Mouse (Mus musculus) heart, embryonic 11.5 days (tissue): ENCODE measurements around the gene Ptpra. TPM values are rescaled to one million over a fixed set of nuclear protein-coding genes. Genes with fewer than 3 reads are reported as not detected.

Source experiments
- ATAC-seq: fragments of 200-750 bp; cut with Nextera tagmentation; replicated peaks from 2 replicates; pipeline ENCODE4 v1.8.0; 2017; ENCODE audit warnings: moderate library complexity; ENCODE audit not compliant: insufficient number of reproducible peaks, low FRiP score, low TSS enrichment
- H3K27ac ChIP-seq: fragments of 300-500 bp; sonication (generic); 2 replicates; pipeline ENCODE4 v1.5.1; 2014; ENCODE audit warnings: mild to moderate bottlenecking, low read depth, low read length
- H3K27me3 ChIP-seq: fragments of 300-500 bp; sonication (generic); 2 replicates; pipeline ENCODE4 v1.6.1; 2014; ENCODE audit warnings: mild to moderate bottlenecking, low read length, mixed read lengths; ENCODE audit not compliant: control insufficient read depth, insufficient read depth
- H3K36me3 ChIP-seq: fragments of 300-500 bp; sonication (generic); 2 replicates; pipeline ENCODE4 v1.6.1; 2014; ENCODE audit warnings: mild to moderate bottlenecking, low read length, moderate library complexity, mixed read lengths; ENCODE audit not compliant: control insufficient read depth, insufficient read depth
- H3K4me1 ChIP-seq: fragments of 300-500 bp; sonication (generic); 2 replicates; pipeline ENCODE4 v1.6.1; 2014; ENCODE audit warnings: low read length; ENCODE audit not compliant: control insufficient read depth, insufficient read depth
- H3K4me2 ChIP-seq: fragments of 300-500 bp; sonication (generic); 2 replicates; pipeline ENCODE4 v1.6.1; 2014; ENCODE audit warnings: mild to moderate bottlenecking, moderate library complexity
- H3K4me3 ChIP-seq: fragments of 300-500 bp; sonication (generic); 2 replicates; pipeline ENCODE4 v1.5.1; 2014; ENCODE audit warnings: low read depth, low read length
- H3K9ac ChIP-seq: fragments of 300-500 bp; sonication (generic); 2 replicates; pipeline ENCODE4 v1.6.1; 2014; ENCODE audit warnings: mild to moderate bottlenecking, low read depth, low read length, moderate library complexity
- H3K9me3 ChIP-seq: fragments of 300-500 bp; sonication (generic); replicated peaks from 2 replicates; pipeline ENCODE4 v1.6.1; 2016; ENCODE audit warnings: low read length; ENCODE audit not compliant: control insufficient read depth
- WGBS: fragments of 180-500 bp; shearing (Covaris S2); extraction: QIAGEN DNeasy Blood & Tissue Kit; methylation state at CpG from one replicate; pipeline ENCODE4 v1.1.7; 2014; ENCODE audit not compliant: insufficient replicate concordance; 5-methylcytosine and 5-hydroxymethylcytosine counted together
- polyA plus RNA-seq: library from polyadenylated mRNA; unstranded; fragments of >200 nt; fragmentation: Nextera tagmentation; extraction: Ambion mirVana; gene quantifications from 2 replicates; pipeline ENCODE4 v1.2.1, GENCODE M21; 2014

Gene Ptpra
- polyA plus RNA-seq, 1 experiment from 2014 or later = 72.9 TPM

DNA sequence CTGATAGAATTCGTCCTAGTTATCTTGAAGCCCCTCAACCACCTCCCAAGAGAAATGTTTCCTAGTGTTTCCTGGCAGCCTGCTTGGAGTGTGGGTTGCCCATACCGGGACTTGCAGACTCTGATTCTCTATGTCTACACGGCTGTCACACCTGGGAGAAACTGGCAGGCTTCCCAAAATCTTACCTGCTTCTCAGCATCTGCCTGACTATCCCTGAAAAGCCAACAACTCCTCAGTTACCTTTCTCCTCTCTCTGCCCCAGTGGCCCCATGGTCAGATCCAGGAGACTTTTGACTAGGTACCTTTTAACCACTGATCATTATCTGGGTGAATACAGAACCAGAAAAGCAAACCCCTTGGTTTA, 1.6 kb downstream of the Ptpra start:
- WGBS = 55% methylated on average over 3 of the region's 3 CpGs
- Histone ChIP-seq H3K27me3 (no peaks in the 10 kb centered on the region), H3K9ac (no peak overlapping the region), H3K9me3 (no peaks in the 10 kb centered on the region), H3K27ac (no peak overlapping the region), H3K36me3 (no peaks in the 10 kb centered on the region), H3K4me1 (peaks cover 26% of the 10 kb centered on the region), H3K4me3 (peak overlapping the region; percentile 89; the same call in 1 of the 2 replicates), H3K4me2 (peak overlapping the region; percentile 90)
- ATAC-seq = no peak

DNA sequence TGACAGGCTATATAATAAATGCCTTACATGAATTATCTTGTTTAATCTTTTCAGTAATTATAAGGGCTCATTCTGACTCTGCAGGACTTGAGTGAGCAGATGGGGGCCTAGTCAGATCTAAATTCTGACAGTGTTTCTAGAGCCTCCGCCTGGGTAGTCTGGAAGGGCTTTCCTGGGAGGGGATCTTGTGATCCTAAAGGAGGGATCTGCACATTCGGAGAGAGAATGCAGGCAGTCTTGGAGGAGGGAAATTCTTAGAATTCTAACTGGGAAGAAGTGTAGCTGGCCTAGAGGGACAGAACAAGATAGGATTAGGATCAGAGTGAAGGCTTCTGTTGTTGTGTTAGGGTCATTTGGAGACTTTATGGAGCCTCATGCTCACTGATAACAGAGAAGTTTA, 2.2 kb downstream of the Ptpra start:
- Histone ChIP-seq H3K4me3 (no peak overlapping the region), H3K27me3 (no peaks in the 10 kb centered on the region), H3K27ac (no peak overlapping the region), H3K36me3 (no peaks in the 10 kb centered on the region), H3K9ac (no peak overlapping the region), H3K9me3 (no peaks in the 10 kb centered on the region), H3K4me1 (peaks cover 26% of the 10 kb centered on the region), H3K4me2 (no peak overlapping the region)
- no peak for ATAC-seq
- 31% methylated on average over 2 of the region's 2 CpGs for WGBS

DNA sequence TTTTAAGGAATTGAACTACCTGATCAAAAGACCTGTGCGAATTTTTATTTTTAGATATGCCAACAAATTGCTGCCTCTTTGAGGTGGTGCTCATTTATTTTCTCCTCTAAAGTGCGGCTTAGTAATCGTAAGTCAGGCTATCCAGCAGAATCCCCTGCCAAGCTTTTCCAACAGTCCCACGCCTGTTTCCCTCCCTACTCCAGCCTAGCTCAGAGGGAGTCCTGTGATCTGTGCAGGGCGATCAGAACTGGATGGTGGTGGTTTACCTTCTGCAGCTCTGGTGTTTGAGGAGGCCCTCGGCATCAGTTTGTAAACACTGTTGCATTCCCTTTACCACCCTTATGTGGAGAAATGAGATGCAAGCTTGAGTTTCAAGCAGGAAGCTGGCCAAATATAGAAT, 3.3 kb downstream of the Ptpra start:
- Histone ChIP-seq H3K9ac (no peak overlapping the region), H3K27ac (no peak overlapping the region), H3K36me3 (no peaks in the 10 kb centered on the region), H3K27me3 (no peaks in the 10 kb centered on the region), H3K4me3 (no peak overlapping the region), H3K4me1 (peaks cover 26% of the 10 kb centered on the region), H3K9me3 (no peaks in the 10 kb centered on the region), H3K4me2 (no peak overlapping the region)
- 71% methylated on average over 6 of the region's 6 CpGs for WGBS
- no peak for ATAC-seq

DNA sequence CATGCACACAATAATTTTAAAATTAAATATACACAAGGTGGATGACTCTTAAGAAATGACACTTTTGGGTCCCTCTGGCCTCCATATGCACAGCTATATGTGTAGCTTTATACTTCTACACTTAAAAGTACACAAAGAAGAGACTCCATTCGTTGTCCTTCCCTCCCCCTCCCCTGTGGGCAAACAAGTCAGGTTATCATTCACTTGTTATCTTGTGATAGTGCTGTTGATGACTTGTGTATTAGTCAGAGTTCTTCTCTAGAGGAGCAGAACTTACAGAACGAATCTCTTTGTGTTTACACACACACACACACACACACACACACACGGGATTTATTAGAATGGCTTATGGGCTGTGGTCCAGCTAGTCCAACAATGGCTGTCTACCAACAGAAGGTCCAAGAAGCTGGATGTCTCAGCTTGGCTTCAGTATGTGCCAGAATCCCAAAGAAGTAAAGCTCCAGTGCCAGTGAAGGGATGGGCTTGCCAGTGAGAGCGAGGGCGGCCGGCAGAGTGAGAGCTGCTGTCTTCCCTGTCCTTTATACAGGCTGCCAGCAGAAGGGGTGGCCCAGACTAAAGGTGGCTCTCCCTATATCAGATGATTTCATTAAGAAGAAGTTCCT, 4.8 kb downstream of the Ptpra start:
- no peaks in the 10 kb centered on the region for H3K36me3 ChIP-seq
- peaks cover 22% of the 10 kb centered on the region for H3K4me1 ChIP-seq
- no peaks in the 10 kb centered on the region for H3K9me3 ChIP-seq
- H3K27ac ChIP-seq = no peak overlapping the region
- no peak overlapping the region for H3K4me2 ChIP-seq
- 69% methylated on average over 6 of the region's 6 CpGs for WGBS
- no peak overlapping the region for H3K4me3 ChIP-seq
- ATAC-seq = no peak
- H3K27me3 ChIP-seq = no peaks in the 10 kb centered on the region
- no peak overlapping the region for H3K9ac ChIP-seq

DNA sequence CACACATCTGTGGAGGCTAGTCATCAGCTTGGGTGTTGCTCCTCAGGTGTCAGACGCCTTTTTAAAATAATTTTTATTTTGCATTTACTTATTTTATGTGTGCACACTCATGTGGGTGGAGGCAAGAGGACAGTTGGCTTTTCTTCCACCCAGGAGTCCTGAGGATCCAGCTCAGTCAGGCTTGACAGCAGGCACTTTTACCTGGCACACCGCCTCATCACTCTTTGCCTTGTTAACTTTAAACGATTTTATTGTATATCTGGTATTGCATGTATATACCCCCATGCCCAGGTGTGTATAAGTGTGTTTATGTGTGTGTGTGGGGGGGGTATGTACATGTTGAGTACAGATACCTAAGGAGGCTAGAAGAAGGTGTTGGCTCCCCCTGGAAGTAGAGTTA, 7.8 kb downstream of the Ptpra start:
- Histone ChIP-seq H3K27me3 (no peaks in the 10 kb centered on the region), H3K9ac (no peak overlapping the region), H3K4me3 (no peak overlapping the region), H3K36me3 (no peaks in the 10 kb centered on the region), H3K4me1 (0 out of 2 replicates have a peak, but pooled peaks cover 3% of the 10 kb centered on the region), H3K4me2 (no peak overlapping the region), H3K9me3 (no peaks in the 10 kb centered on the region), H3K27ac (no peak overlapping the region)
- WGBS = 78% methylated on average over 3 of the region's 3 CpGs
- no peak for ATAC-seq

DNA sequence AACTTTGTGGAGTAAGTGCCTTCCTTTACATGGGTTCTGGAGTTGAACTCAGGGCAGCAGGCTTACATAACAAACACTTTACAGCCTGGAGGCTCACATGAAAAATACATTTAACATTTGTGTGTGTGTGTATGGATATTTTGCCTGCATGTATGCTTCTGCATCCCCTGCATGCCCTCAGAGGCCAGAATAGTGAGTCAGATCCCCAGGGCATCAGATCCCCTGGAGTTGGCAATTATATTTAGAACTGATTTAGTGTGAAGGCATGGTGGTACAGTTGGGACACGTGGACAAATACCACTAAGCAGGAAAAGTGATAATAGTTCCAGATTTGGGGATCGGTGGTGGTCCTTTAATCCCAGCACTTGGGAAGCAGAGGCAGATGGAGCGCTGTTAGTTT, 9.5 kb downstream of the Ptpra start:
- no peak overlapping the region for H3K4me2 ChIP-seq
- 67% methylated on average over 3 of the region's 3 CpGs for WGBS
- H3K9ac ChIP-seq = no peak overlapping the region
- ATAC-seq = no peak
- no peak overlapping the region for H3K4me3 ChIP-seq
- peaks cover 2% of the 10 kb centered on the region; the same call in 1 of the 2 replicates for H3K36me3 ChIP-seq
- 0 out of 2 replicates have a peak, but pooled peaks cover 1% of the 10 kb centered on the region for H3K4me1 ChIP-seq
- H3K9me3 ChIP-seq = no peaks in the 10 kb centered on the region
- no peaks in the 10 kb centered on the region for H3K27me3 ChIP-seq
- no peak overlapping the region for H3K27ac ChIP-seq

DNA sequence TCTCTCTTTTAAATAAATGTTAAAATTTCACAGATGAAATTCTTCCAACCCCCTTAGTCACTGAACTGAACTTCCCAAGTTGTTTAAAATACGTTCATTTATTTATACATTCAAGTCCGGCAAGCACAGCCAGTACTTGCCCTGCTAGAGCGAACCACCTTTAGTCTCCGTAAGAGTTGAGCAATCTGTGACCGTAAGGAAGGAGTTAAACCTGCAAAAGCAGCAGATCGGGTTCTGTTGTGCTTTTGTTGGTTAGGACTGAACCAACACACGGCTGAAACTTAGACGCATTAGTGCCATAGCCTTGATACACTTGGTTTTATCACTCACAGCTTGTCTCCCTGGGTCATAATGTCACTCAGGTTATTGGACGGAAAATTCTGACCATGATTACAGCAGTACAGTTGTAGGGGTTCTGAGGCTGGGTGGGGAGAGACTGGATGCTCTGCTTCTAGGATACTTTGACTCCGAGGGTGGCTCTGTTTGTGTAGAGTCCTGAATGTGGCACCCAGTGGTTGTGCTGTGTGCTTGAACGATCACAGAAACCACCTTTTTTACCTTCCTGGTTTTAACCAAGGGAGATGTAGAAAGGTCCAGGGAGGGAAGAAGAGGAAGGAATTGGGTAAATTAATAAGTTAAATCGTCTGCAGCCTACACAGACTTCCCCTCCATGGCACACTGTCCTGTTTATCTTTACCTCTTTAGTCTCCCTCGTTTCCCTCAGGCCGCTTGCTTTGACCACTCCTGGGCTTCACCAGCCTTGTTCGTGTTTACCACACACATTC, 11.4 kb downstream of the Ptpra start:
- Histone ChIP-seq H3K27ac (no peak overlapping the region), H3K4me2 (no peak overlapping the region), H3K9me3 (no peaks in the 10 kb centered on the region), H3K36me3 (peaks cover 2% of the 10 kb centered on the region; the same call in 1 of the 2 replicates), H3K27me3 (no peaks in the 10 kb centered on the region), H3K4me3 (no peak overlapping the region), H3K4me1 (no peaks in the 10 kb centered on the region), H3K9ac (no peak overlapping the region)
- no peak for ATAC-seq
- 67% methylated on average over 15 of the region's 15 CpGs for WGBS

DNA sequence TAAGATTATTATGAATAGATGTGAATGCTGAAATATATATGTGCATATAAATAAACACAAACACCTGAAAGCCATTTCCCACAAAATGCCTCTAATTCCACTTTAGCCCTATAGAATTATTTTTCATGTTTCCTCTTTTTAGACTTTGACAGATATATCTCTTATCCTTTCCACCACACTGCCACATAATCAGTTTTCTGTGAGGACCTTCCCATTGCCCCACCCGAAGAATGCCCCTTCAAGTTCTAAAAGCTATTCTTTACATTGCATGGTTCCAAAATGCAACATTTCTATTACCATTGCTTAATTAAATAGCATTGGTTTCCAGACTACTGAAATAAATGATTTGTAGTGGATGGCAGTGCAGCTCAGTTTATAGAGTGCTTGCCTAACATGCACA, 16.4 kb downstream of the Ptpra start:
- Histone ChIP-seq H3K36me3 (peaks cover 2% of the 10 kb centered on the region; the same call in 1 of the 2 replicates), H3K9ac (no peak overlapping the region), H3K4me3 (no peak overlapping the region), H3K27ac (no peak overlapping the region), H3K4me1 (no peaks in the 10 kb centered on the region), H3K27me3 (no peaks in the 10 kb centered on the region), H3K9me3 (no peaks in the 10 kb centered on the region), H3K4me2 (no peak overlapping the region)
- ATAC-seq = no peak
- WGBS = 76% methylated on average over 1 of the region's 1 CpGs

DNA sequence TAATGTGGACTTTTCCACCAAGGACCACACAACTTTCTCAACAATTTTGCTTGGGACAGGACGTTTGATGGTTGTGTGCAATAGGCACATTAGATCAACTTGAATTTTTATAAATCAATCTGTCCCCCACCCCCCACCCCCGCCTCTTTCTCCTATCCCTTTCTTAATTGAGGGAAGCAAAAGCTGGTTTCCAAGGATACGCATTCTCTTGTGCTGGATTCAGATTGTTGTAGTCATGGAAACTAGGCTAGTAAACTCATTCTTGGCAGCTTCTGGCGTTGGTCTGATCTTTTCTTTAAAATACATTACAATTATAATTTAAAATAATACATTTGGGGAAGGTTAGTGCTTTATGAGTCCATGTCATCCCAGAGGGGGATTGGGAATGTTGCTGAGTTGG, 19.3 kb downstream of the Ptpra start:
- WGBS = 76% methylated on average over 4 of the region's 4 CpGs
- no peak for ATAC-seq

More for the DNA sequence above, 19.3 kb downstream of the Ptpra start:
- Histone ChIP-seq H3K27ac (no peak overlapping the region), H3K36me3 (no peaks in the 10 kb centered on the region), H3K4me2 (no peak overlapping the region), H3K4me1 (no peaks in the 10 kb centered on the region), H3K9me3 (no peaks in the 10 kb centered on the region), H3K4me3 (no peak overlapping the region), H3K27me3 (no peaks in the 10 kb centered on the region), H3K9ac (no peak overlapping the region)
